Mouse (Mus musculus) heart, embryonic 14.5 days (tissue): Measurements from ENCODE around the gene Uvrag. TPM values are rescaled to one million over a fixed set of nuclear protein-coding genes. Genes with fewer than 3 reads are reported as not detected.

Experiments used
- ATAC-seq: fragments of 200-750 bp; cut with Nextera tagmentation; 2 replicates; pipeline ENCODE4 v1.8.0; 2017; ENCODE audit warnings: low read depth, moderate TSS enrichment; ENCODE audit not compliant: insufficient number of reproducible peaks, insufficient read depth, low FRiP score
- H3K27ac ChIP-seq, 2 experiments: fragments of 200-500 bp in 1 of 2; fragments of 300-500 bp in 1 of 2; sonication (generic) in 1 of 2; replicated peaks in 1 of 2; 2 replicates each; pipeline ENCODE4 v1.5.1; 2012 to 2014; ENCODE audit warnings: low read depth in 2 of 2, low read length in 2 of 2, control low read depth in 1 of 2, mild to moderate bottlenecking in 1 of 2, mixed read lengths in 1 of 2; ENCODE audit not compliant: control insufficient read depth in 1 of 2, insufficient read depth in 1 of 2
- H3K27me3 ChIP-seq: fragments of 300-500 bp; sonication (generic); 2 replicates; pipeline ENCODE4 v1.6.1; 2014; ENCODE audit warnings: mild to moderate bottlenecking, low read length, control low read depth; ENCODE audit not compliant: control insufficient read depth, insufficient read depth
- H3K36me3 ChIP-seq: fragments of 300-500 bp; sonication (generic); 2 replicates; pipeline ENCODE4 v1.6.1; 2014; ENCODE audit warnings: mild to moderate bottlenecking, control low read depth, low read length, mixed read lengths; ENCODE audit not compliant: control insufficient read depth, insufficient read depth
- H3K4me1 ChIP-seq, 2 experiments: fragments of 200-500 bp in 1 of 2; fragments of 300-500 bp in 1 of 2; sonication (generic) in 1 of 2; 2 replicates each; pipeline ENCODE4 v1.6.1; 2012 to 2014; ENCODE audit warnings: low read length in 2 of 2, control low read depth in 1 of 2, mixed read lengths in 1 of 2; ENCODE audit not compliant: control insufficient read depth in 2 of 2, insufficient read depth in 2 of 2
- H3K4me2 ChIP-seq: fragments of 300-500 bp; sonication (generic); 2 replicates; pipeline ENCODE4 v1.6.1; 2014; ENCODE audit warnings: mild to moderate bottlenecking, low read length
- H3K4me3 ChIP-seq, 2 experiments: fragments of 200-500 bp in 1 of 2; fragments of 300-500 bp in 1 of 2; sonication (generic) in 1 of 2; 2 replicates each; pipeline ENCODE4 v1.5.1; 2012 to 2014; ENCODE audit warnings: low read length in 2 of 2, mild to moderate bottlenecking in 2 of 2, control low read depth in 1 of 2, low read depth in 1 of 2, moderate library complexity in 1 of 2; ENCODE audit not compliant: control insufficient read depth in 1 of 2, insufficient read depth in 1 of 2
- H3K9ac ChIP-seq: fragments of 300-500 bp; sonication (generic); 2 replicates; pipeline ENCODE4 v1.6.1; 2014; ENCODE audit warnings: mild to moderate bottlenecking, low read length
- H3K9me3 ChIP-seq: fragments of 300-500 bp; sonication (generic); 2 replicates; pipeline ENCODE4 v1.6.1; 2016; ENCODE audit warnings: low read length, control low read depth; ENCODE audit not compliant: control insufficient read depth
- WGBS: fragments of 180-500 bp; shearing (Covaris S2); extraction: QIAGEN DNeasy Blood & Tissue Kit; methylation state at CpG from one replicate; pipeline ENCODE4 v1.1.7; 2014; 5-methylcytosine and 5-hydroxymethylcytosine counted together
- polyA plus RNA-seq: library from polyadenylated mRNA; unstranded; fragments of >200 nt; fragmentation: Nextera tagmentation; extraction: Ambion mirVana; gene quantifications from 2 replicates; pipeline ENCODE4 v1.2.1, GENCODE M21; 2014

The Uvrag gene
- polyA plus RNA-seq, 1 experiment from 2014 or later = 18.9 TPM

DNA sequence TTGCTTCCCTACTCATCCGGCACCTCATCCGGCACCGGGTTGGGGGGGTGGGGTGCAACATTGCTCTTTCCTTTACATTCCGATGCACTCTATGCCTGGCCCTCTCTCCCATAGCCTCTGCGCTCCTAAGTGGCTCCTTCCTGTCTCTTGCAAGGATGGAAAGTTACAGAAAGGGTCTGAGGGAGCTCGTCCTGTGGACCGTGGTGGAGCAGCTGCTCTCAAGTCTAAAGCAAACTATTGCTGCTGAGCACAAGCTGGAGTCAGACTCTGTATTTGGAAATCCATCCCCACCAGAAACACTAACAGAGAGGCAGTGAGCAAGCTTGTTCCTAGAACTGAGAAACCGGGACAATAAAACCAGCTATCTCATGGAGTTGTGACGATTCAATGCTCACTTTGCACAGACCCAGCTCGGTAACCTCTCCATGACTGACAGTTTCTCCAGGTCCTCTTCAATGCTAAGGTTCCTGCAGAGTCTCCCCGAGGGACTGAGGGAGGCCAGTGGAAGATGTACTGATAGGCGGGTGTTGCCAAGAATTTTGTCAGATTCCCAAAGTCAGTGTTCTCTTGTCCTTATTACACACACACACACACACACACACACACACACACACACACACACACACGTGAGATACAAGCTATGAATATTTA lies 975 bp downstream of the Uvrag start:
- peak overlapping the region; percentile 78 for H3K4me2 ChIP-seq
- no peak for ATAC-seq
- 0% methylated on average over 13 of the region's 13 CpGs for WGBS
- no peaks in the 10 kb centered on the region for H3K36me3 ChIP-seq
- peak overlapping the region; percentile 74 to 91 for H3K27ac ChIP-seq
- H3K9ac ChIP-seq = peak overlapping the region; percentile 97
- peaks cover 7 to 12% of the 10 kb centered on the region in 2 experiments for H3K4me1 ChIP-seq
- no peaks in the 10 kb centered on the region for H3K27me3 ChIP-seq
- H3K4me3 ChIP-seq = peak overlapping the region; percentile 65 to 98
- no peaks in the 10 kb centered on the region for H3K9me3 ChIP-seq

DNA sequence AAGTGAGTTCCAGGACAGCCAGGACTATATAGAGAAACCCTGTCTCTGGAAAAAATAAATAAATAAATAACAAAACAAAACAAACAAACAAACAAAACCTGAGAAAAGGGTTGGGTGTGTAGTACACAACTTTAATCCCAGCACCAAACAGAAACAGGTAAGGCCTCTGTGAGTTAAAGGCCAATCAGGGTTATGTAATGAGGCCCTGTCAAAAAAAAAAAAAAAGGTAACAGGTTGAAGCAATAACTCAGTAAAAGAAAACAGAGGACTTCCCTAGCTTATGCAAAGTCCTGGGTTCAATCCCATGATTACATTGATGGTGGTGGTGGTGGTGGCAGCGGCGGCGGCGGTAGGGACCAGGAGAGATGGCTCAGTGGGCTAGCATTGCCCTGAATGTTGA lies 3.4 kb downstream of the Uvrag start:
- no peaks in the 10 kb centered on the region for H3K36me3 ChIP-seq
- WGBS = 96% methylated on average over 4 of the region's 4 CpGs

DNA sequence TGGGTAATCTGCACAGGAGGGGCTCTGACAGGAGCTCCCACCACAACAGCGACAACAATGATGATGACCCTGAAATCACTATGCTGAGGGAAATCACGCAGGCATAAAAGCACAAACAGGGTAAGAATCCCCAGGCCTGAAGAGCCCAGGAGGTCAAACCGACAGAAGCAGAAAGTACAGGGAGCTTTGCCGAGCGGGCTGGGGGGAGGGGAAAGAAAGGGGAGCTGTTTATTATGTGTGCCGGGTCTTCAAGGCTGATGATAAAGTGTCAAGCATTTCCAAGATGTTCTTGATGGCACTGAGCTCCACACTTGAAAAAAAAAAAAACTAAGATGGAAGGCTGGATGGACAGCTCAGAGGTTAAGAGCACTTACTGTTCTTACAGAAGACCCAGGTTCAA lies 4.2 kb downstream of the Uvrag start:
- Histone ChIP-seq H3K36me3 (no peaks in the 10 kb centered on the region), H3K9me3 (0 out of 2 replicates have a peak, but pooled peaks cover 2% of the 10 kb centered on the region), H3K9ac (no peak overlapping the region), H3K4me1 (peaks cover 4 to 20% of the 10 kb centered on the region in 2 experiments), H3K27me3 (no peaks in the 10 kb centered on the region), H3K27ac (no peak overlapping the region), H3K4me3 (no peak overlapping the region), H3K4me2 (no peak overlapping the region)
- 67% methylated on average over 6 of the region's 6 CpGs for WGBS
- ATAC-seq = no peak

More for the DNA sequence above, 3.4 kb downstream of the Uvrag start:
- Histone ChIP-seq H3K27ac (no peak overlapping the region), H3K27me3 (no peaks in the 10 kb centered on the region), H3K4me2 (no peak overlapping the region), H3K4me1 (peaks cover 4 to 15% of the 10 kb centered on the region in 2 experiments), H3K9ac (no peak overlapping the region), H3K9me3 (0 out of 2 replicates have a peak, but pooled peaks cover 2% of the 10 kb centered on the region), H3K4me3 (no peak overlapping the region)
- no peak for ATAC-seq

DNA sequence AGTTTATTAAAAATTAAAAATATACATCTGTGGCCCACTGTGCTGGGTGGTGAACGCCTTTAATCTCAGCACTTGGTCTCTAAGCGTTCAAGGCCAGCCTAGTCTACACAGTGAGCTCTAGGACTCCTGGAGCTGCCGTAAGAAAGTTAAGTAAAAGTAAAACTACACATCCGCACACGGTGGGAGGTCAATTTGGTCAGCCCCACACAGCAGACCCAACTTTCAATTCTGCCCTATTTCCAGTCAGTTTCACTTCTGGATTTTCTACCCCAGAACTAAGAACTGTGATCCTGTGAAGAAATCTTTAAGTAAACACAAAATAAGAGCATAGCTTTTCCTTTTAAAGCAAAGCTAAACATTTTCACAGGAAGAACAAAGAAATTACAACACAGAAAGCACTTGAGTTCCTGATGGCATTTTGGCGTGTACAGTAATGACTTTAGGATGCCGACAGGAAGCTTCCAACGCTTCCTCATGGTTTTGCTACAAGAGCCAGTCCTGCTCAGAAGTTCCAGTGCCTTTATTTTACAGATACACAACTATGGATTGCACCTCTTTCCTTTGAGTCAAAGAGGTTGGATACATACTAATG lies 7.0 kb downstream of the Uvrag start:
- no peaks in the 10 kb centered on the region for H3K27me3 ChIP-seq
- H3K9me3 ChIP-seq = 0 out of 2 replicates have a peak, but pooled peaks cover 2% of the 10 kb centered on the region
- no peak overlapping the region; the same call in 1 of the 2 replicates for H3K4me2 ChIP-seq
- H3K36me3 ChIP-seq = no peaks in the 10 kb centered on the region
- H3K4me3 ChIP-seq = no peak overlapping the region
- peaks cover 6 to 20% of the 10 kb centered on the region in 2 experiments; a peak in 3 of 4 replicates for H3K4me1 ChIP-seq
- H3K27ac ChIP-seq = peak overlapping the region; percentile 25 to 45; a peak in 1 of 4 replicates
- no peak overlapping the region for H3K9ac ChIP-seq
- ATAC-seq = no peak
- WGBS = 81% methylated on average over 8 of the region's 8 CpGs

DNA sequence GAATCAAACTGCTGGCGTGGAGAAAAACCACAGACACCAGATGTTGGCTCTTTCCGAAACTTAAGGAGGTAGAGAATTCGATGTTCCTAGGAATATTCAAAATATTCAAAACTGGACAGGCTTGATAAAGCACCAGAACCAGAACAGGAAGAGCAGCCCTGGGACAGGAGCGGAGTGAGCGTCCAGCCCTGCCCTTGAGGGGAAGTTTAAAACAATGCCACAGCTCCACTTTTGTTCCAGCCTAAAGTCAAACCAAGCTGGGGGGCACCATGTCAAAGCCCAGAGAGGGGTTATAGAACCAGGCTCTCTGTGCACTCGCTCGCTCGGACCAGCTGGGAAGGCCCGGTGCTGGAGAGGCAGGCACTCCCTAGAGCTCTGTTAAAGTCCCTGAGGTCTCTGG lies 8.3 kb downstream of the Uvrag start:
- Histone ChIP-seq H3K9me3 (0 out of 2 replicates have a peak, but pooled peaks cover 2% of the 10 kb centered on the region), H3K36me3 (no peaks in the 10 kb centered on the region), H3K4me3 (no peak overlapping the region), H3K27me3 (no peaks in the 10 kb centered on the region), H3K9ac (no peak overlapping the region), H3K4me1 (peaks cover 13 to 33% of the 10 kb centered on the region in 2 experiments), H3K4me2 (peak overlapping the region; percentile 14; the same call in 1 of the 2 replicates), H3K27ac (peak overlapping the region; percentile 55 to 62)
- ATAC-seq = no peak
- 77% methylated on average over 9 of the region's 9 CpGs for WGBS

DNA sequence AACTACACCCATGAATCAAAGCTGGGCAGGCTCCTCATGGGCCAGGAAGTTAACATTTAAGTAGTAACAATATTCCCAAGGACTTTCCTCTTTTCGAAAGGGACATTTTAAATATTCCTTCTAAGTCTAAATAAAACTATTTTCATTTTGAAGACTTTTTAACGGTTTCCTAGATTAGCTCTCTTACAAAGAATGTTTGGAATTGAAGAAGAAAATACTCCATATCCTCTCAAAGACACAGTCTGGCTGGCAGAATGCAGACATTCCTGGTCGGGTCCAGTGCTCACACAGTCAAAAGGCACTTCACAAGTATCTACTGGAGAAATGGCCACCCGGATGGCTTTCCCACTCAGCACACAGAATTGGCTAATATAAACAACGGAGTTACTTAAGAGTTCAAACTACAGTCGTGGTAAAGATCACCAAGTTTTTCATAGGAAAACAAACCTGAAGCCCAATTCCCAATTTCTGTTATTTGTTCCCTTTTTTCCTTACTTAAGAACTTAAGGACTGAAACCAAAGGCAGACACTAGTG lies 9.1 kb downstream of the Uvrag start:
- Histone ChIP-seq H3K4me2 (peak overlapping the region; percentile 14; the same call in 1 of the 2 replicates), H3K27ac (peak overlapping the region; percentile 4 to 62; a peak in 3 of 4 replicates), H3K9me3 (0 out of 2 replicates have a peak, but pooled peaks cover 2% of the 10 kb centered on the region), H3K4me1 (peaks cover 17 to 40% of the 10 kb centered on the region in 2 experiments), H3K36me3 (no peaks in the 10 kb centered on the region), H3K9ac (no peak overlapping the region), H3K27me3 (no peaks in the 10 kb centered on the region), H3K4me3 (no peak overlapping the region)
- ATAC-seq = no peak
- 37% methylated on average over 6 of the region's 6 CpGs for WGBS

DNA sequence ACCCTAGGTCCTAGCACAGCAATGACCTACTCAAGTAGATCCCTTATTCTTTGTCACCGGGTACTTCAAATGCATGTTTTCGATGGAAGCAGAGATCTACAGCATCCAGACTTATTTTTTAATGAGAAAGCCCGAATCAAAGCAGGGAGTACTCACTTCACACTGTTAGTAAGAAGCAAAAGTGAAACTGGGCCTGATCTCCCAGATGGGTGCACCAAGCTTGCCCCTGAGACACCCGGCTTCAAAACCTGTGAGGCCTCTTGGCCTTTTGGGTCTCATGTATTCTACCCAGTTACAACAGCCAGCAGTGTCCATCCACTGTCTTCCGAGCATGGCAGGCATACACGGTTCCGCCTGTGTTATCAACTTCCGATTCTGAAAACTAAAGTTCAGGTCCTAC lies 12.0 kb downstream of the Uvrag start:
- Histone ChIP-seq H3K9ac (no peak overlapping the region), H3K4me3 (no peak overlapping the region), H3K36me3 (no peaks in the 10 kb centered on the region), H3K9me3 (0 out of 2 replicates have a peak, but pooled peaks cover 2% of the 10 kb centered on the region), H3K27ac (no peak overlapping the region), H3K4me1 (peaks cover 20 to 59% of the 10 kb centered on the region in 2 experiments), H3K27me3 (no peaks in the 10 kb centered on the region), H3K4me2 (no peak overlapping the region)
- WGBS = 86% methylated on average over 8 of the region's 8 CpGs
- ATAC-seq = no peak
